Mouse (Mus musculus): ENCODE results near the gene Abhd15. TPM values are rescaled to one million over a fixed set of nuclear protein-coding genes. Genes with fewer than 3 reads are reported as not detected.
"Not testable (repeated sequence)": the region's sequence is repeated elsewhere in the genome, so short reads cannot be mapped to it uniquely, and the experiment has no call there.

Gene Abhd15
- total RNA-seq, 4 experiments from 2014 or later: 1.0 to 2.4 (median 1.6) TPM

GRCm38 (mm10) chr11:77512891-77513810 lies 1.8 kb upstream of the Abhd15 start:
- no peak for DNase-seq (ENCODE audit: low spot score in 2 of 2)

GRCm38 (mm10) chr11:77513811-77514170 lies 1.1 kb upstream of the Abhd15 start:
- DNase-seq (ENCODE audit: low spot score in 2 of 2): no peak

- DNase-seq (ENCODE audit: low spot score in 2 of 2): no peak
Measured at GRCm38 (mm10) chr11:77514281-77514831, 565 bp upstream of the Abhd15 start.

GRCm38 (mm10) chr11:77515637-77516552 lies 974 bp downstream of the Abhd15 start, which contains the start of gene Trp53i13:
Gene Trp53i13, minus strand, starts transcription at chr11:77515980.
- no peak for DNase-seq (ENCODE audit: low spot score in 2 of 2)

DNA sequence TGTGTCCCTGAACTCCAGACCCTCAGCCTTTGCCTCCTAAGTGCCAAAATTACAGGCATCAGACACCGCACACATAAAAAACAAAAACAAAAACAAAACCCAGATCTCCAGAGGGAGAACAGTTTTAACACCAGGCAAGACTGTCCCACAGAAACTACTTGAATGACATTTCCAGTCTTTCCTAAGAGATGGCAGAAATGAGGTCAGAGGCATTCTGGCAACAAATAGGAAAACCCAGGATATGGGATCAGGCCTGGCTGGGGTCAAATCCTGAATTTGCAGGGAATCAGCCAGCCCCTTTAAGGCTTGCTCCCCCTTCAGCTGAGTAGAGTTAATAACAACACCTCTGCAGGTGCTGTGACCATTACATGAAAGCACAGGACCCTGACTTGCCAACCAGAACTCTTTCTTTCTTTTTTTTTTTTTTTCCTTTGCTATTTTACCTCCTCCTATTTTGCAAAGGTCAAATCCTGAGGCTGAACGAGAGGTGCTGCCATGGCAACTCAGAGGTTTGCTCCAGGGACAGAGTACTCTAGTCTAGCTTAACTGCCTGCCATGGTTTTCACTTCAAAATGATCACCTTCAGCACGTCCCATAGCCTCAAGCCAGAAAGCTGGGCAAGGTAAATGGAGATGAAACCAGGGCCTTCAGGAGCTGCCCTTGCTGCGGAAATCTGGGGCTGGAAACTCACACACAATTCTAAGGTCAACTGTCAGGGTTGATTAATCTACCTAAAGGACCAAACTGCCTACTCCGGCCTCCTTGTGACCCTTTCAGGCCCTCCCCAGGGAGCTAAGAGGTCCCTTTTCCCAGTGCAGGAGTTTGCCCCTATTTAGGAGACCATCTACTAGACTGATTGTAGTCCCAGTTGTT lies 1.9 kb downstream of the Abhd15 start:
- no peak for DNase-seq (ENCODE audit: low spot score in 2 of 2)

- no peak for DNase-seq (ENCODE audit: low spot score in 2 of 2)
Measured at GRCm38 (mm10) chr11:77518051-77518798, 3.3 kb downstream of the Abhd15 start.

- DNase-seq (ENCODE audit: low spot score in 2 of 2): no peak
Measured at GRCm38 (mm10) chr11:77519043-77519442, 4.1 kb downstream of the Abhd15 start, which contains the start of gene Gm10392. Gene Gm10392, minus strand, starts transcription at chr11:77519198.

DNA sequence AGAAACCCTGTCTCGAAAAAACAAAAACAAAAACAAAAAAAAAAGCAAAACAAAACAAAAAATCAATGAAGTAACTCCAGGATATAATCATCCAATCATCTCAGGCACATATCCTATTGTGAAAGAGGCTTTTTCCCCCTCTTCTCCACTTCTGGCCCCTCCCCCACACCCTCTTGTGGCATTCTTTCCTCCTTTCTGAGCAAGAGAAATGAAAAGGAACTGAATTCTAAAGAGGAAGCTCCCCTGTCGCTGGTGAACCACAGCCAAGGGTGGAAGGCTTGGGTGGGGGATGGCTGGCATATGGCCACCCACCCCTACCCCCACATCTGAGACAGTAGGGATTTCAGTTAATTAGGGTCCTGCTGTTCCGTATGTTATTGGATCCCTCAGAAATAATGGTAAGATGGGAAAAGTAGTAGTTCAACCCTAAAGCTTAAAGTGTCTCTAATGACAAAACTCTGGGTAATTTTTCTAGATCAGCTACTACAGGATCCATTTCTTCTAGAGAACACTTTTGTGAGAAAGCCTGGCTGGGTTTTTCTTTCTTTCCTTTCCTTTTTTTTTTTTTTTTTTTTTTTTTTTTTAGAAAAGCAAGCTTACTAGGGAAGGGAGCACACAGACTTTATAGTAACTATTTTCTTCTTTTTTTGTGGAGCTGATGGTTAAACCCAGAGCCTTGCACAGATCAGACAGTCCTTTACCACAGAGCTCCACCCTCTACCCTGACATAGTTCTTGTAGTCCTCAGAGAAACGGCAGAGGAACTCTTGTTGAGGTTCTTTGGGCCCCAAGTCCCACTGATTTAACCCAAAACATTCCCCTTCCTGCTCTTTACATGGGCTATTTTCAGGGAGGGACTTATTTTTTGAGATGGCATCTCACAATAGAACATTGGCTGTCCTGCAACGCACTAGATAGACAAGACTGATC lies 5.9 kb downstream of the Abhd15 start:
- DNase-seq (ENCODE audit: low spot score in 2 of 2): no peak

- DNase-seq (ENCODE audit: low spot score in 2 of 2): no peak
Measured at GRCm38 (mm10) chr11:77525804-77526486, 11.0 kb downstream of the Abhd15 start.

- not testable (repeated sequence) for DNase-seq (ENCODE audit: low spot score in 2 of 2)
Measured at GRCm38 (mm10) chr11:77528420-77528819, 13.5 kb downstream of the Abhd15 start.

DNA sequence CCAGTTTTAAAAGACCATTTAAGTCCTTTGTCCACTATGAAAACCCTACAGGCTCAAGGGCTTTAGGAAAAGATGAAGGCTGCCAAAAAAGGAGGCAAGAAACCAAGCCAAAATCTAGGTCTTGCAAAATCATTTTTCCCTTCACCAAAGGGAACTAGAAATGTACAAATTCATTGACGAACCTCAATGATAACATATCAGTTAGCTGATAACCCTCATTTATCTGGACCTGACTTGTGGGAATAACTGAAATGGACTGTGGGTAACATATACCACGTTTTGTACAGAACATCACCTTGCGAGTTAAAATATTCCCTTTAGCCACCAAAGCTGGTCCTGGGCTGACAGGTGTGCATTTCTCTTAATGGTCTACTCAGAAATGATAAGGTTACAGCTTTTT lies 14.7 kb downstream of the Abhd15 start:
- DNase-seq (ENCODE audit: low spot score in 2 of 2): no peak

DNA sequence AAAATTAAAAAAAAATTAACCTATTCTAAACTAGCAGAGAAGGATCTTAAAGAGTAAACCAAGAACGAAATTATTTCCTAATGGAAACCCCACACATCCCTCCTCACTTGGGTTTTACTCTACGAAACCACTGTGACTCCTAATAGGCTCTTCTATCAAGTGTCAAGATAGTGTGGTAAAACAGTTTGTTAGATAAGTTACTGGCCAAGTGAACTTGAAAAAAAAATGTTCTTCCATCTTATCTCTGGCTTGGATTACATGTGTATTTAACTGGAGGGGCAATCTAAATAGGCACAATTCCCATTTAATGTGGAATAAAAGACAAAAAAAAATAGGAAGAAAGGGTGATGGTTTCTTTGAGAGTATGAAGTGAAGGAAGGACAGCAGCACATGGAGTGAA lies 15.9 kb downstream of the Abhd15 start:
- no peak for DNase-seq (ENCODE audit: low spot score in 2 of 2)

GRCm38 (mm10) chr11:77532202-77532846 lies 17.4 kb downstream of the Abhd15 start:
- DNase-seq (ENCODE audit: low spot score in 2 of 2): no peak

GRCm38 (mm10) chr11:77545261-77545660 lies 30.3 kb downstream of the Abhd15 start:
- no peak for DNase-seq (ENCODE audit: low spot score in 2 of 2)

DNA sequence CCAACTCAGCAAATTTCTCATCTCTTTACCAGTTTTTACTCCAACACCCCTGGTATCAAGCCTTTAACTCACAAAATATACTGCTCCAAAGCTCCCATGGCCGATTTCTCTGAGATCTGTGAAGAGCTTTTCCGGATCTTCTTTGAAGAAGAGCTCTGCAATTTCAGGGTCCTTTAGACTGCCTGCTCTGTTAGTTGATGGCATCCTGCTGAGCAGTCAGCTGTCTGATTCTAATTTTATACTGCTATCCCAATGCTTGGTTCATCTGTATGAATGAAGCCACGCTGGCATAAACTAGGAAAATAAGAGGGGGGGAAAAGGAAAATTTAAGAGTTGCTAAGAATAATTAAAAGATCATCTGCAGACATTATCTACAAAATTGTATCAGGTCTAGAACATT lies 70.3 kb downstream of the Abhd15 start:
- DNase-seq (ENCODE audit: low spot score in 2 of 2): no peak

All from layer of hippocampus, adult 8-10 months (tissue).